Mouse (Mus musculus) embryo, embryonic 10 days (tissue): ENCODE measurements around the gene Atp9a.

ENCODE experiments used
- DNase-seq: peaks from one replicate; pipeline ENCODE4 v3.0.0-alpha.2; 2015; ENCODE audit warnings: low spot score

Gene Atp9a

DNA sequence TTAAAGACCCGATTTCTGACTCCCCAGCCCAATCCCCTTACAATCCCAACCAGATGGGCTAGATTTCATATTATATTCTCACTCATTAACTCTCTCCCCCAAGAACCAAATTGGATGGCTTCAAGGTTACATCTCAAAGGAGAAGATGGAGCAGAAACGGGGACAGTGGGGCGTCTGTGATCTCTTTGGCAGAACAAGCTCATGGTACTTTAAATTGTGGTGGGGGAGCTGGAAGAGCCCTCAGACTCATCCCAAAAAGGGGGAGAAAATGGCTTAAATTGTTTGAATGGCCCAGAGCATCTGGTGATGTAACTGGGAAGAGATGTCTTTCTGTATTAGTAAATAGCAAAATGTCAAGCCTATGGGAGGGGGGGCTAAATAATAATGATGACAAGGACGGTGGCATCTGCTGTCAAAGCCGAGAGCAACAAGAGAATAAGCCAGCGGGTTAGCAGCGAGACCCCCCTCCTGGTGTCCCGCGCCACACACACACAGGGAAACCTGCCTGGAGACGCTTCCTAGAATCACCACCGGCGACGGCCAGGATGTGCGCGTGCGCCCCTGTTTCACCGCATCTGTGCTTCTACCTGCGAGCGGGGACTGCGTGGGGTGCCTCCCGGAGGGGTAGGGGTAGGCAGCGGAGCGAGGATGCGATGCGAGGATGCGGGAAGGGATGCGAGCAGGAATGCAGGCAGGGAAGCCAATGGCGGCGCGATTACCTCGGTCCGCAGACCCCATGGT, 141.3 kb downstream of the Atp9a start:
- DNase-seq, result peak; percentile 52

DNA sequence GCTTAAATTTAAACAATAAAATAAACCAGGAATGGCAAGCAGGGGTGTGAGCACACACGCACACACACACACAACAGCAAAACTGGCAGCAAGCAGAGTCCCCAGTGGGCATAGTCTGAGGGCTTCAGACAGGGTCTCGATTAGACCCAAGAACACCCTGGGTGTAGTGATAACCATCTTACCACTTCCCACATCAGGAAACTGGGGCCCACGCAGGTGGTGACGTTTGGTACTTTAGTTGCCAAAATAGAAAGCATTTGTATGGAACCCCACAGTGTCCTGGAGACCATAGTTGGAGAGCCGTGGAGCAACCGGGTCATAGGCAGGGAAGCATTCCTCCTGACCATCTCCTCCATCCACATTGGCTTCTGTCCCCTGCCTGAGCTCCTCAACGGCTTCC, 146.5 kb downstream of the Atp9a start:
- DNase-seq, result no peak

DNA sequence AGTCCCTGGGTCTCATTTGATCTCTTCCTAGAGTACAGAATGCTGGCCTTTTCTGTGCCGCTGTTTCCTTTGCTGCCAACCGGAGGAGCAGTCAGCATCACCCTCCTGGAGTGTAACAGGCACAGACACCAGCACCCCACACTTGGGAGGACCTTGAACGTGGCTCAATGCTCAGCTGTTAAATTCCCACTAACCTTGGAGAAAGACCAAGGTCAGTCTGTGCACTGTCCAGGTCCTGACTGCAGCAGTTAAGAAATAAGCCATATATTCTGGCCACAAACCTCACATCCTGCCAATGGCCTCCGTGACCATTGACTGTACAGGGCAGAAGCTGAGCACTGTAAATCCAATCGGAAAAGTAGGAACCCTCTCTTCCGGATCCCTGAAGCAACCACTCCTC, 148.5 kb downstream of the Atp9a start:
- no peak for DNase-seq

DNA sequence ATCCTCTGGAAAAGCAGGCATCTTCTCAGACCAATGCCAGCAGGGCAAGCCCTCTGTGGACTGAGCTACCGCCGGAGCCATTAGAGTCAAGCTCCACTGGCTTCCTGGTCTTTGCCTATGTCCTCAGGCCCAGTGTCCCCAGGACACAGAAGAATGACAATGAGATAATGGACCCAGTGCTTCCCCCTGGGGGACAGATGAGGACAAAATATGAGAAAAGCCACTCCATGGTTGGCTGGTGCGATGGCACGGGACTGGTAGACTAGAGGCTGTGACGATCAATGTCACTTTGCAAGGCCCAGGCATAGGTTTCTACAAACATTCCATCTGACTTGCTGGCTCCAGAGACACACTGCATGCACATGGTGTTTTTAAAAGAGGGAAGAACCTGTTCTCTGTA, 149.2 kb downstream of the Atp9a start:
- DNase-seq, result no peak

DNA sequence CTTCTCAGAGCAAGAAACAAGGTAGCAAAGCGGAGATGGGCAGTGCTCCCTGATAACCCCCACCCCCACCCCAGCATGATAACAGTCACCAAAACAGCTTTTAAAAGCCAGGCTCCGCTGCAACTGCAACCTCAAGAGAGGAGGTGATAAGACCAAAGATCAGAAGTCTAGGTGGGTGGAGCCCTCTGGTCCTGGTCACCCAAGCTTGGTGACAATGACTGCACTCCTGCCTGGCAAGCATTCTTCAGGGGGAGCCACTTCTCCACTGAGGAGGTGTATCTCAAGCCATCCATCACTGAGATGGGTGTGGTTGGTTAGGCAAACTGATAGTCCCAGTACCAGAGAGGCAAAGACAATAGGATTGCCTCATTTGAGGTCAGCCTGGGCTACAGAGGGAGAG, 151.1 kb downstream of the Atp9a start:
- no peak for DNase-seq

DNA sequence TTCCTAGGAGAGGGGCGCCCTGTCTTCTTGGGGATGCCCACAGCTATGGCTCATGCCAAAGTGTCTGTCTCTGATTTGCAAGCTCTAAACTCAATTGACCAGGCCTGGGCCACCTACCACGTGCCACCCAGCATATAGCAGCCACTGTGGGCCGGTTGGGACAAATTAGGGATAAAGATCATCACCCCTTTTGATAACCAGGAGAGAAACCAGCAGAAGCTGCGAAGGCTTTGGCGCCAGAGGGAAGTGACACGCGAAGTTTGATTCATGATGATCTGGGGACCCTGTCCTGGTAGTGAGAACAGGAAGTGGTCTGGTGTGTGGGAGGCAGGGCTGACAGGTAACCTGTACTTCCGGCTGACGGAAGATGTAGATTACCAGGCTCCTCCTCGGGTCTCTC, 151.7 kb downstream of the Atp9a start:
- DNase-seq, result no peak

DNA sequence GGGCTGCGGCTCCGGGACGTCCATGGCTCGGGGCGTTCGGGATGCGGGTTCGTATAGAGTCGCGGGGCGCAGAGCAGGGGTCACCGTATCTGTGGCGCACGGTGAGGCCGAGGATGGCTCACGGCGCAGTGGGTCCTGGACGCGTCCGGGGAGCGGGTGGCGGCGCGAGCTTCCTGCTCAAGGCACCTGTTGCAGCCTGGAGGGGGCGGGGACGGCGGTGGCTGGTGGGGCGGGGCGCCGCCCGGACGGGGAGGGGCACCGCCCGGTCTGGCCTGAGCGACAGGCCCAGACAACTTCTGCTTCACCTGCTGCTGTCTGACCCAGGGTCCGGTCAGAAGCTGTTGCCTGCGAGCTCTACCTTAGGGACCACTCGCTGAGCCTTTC, 152.0 kb downstream of the Atp9a start:
- DNase-seq, result peak; percentile 21

DNA sequence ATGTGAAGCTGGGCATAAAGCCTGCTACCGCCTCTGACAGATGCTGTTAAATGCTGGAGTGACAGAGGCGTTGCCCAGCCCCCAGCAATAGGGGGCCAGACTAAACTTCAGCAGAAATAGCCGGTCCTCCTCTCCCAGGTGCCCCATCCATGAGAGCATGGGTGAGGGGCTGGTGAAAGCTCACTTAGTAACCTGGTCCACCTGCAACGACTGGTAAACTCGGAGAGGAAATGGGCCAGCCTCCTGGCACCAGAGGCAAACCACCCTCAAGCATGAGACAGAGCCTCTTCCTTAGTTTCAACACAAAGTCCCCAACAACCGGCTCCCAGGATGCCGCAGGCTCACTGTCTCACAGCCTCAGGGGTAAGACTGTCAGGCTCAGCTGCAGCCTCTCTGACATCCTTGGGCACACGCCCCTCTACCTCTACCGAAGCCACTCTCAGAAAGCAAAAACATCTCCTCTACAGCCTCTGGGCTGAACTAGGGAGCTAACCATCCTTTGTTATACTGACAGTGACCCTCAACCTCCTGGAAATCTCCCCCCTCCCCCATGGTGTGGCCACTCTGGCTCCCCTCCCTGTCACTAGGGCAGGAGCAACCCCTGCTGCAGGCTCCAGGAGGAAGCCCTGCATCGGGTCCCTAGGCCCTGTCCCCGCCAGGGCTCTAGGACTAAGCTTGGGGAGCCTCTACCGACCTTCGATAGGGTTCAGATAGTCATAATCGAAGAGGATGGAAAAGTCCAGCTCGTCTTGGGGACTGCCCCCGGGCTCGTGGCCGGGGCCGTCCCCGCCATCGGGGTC, 152.6 kb downstream of the Atp9a start:
- DNase-seq, result no peak

DNA sequence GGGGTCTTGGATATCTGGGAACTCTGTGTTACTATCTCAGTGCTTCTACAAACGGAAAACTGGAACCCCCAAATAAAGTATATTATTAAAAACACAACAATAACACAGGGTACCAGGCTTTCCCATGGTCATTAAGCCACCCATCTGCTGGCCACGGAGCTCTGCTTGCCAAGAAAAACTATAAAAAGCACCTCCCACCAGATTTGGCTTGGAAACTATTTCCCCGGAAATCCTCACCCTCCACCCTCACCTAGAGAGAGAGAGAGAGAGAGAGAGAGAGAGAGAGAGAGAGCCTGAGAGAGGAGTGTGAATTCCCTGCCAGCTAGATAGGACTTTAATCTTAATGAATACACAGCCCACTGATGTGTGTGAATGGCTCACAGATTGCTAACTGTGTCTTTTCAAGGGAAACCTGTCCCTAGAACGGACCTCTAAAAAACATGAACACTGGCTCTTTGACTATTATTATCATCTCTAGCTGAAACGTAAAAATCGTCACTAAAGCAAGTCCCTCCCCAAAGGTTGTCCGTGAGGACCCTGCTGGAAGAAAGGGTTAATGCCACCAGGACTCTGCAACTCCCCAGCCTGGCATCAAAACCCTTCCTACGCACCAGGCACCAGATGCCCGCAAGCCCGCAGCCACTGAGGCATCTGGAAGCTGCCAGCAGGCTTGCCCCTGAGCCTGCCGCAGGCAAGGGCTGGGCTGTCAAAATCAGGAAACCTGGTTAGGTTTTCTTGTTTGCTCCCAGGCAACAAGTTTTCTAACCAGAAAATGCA, 153.4 kb downstream of the Atp9a start:
- no peak for DNase-seq

DNA sequence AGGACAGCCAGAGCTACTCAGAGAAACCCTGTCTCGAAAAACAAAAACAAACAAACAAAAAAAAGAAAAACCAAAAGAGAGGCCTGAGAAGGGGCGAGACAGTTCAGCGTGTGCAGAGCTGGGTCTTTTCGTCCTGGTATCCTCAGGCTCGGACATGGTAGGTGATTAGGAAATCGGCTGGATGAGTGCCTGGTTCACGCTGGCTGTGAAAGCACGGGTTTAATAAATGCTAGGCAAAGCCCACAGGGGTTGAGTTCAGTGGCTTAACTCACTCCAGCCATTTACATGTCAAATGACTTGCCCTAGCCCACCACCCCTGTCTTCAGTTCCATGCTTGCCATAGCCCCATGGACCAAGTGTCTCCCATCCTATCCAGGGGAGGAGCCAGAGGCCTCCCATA, 155.1 kb downstream of the Atp9a start:
- DNase-seq, result no peak

DNA sequence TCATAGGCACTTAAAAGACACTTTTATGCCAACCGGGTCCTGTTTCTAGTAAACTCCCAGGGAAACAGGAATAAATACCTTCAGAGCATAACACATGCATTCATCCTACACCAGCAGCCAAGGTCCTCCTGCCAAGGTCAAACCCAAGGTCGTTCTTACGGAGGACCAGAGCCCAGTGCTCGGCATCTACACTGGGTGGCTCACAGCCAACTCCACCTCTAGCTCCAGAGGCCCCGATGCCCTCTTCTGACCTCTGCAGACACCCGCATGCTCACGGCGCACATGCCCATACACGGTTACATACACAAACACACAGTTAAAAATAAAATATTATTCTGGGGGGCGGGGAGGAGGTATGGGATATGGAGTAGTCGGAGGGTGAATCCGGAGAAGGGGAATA, 155.7 kb downstream of the Atp9a start:
- DNase-seq, result no peak

DNA sequence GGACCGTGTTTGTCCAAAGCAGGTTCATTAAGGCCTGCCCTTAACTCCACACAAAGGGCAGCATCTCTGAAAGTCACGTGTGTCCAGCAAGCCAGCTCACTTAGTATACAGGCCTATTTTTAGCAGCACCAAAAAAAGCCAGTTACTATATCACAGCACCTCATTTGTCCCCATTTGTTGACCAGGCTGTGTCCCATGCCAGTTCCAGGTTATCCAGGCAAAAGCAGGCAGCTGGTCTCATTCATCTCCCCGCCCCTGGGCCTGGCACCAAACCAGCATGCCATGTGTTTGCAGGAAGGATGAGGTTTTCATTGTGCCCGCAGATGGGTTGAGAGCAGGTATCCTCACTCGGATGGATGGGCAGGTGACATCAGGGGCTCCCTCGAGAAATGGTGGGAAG, 157.4 kb downstream of the Atp9a start:
- no peak for DNase-seq
